Mouse (Mus musculus) ovary, postnatal 14 days (tissue): ENCODE measurements around the gene Rprd1b.

Experiments
- DNase-seq: peaks from one replicate; pipeline ENCODE4 v3.0.0; 2022; ENCODE audit warnings: low spot score

Rprd1b gene

DNA sequence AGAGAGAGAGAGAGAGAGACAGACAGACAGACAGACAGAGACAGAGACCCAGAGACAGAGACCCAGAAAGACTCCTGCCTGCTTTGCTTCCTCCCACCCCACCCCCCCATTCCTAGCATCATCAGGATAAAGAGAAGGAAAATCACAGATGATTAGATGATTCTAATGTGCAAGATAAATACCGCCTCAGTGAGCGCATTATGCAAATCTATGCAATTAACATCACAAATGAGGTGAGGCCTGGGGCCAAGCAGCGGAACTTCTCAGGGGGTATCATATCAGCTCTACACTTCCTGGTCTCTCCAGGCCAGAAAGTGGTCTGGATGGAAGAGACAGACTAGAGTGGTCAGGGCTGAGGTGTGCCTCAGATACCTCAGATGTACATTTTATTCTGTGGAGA lies 149.3 kb downstream of the Rprd1b start:
- no peak for DNase-seq

DNA sequence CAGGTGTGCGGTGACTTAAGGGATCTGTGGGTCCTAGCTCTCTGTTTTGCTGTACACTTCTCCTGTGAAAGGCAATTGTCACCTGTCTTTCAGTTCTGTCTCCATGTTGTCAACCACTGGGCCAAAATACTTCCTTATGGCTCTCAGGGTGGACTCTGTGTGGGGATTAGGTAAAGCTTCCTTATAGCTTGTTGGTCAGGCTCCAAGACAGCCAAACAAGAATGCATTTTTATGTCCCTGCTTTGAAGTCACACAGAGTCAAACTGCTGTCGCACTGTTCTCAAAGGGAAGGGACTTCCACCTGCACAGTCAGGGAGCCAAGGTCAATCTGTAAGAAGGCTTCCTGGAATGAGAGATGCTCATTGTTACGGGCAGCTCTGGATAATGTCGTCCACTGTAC lies 149.8 kb downstream of the Rprd1b start:
- no peak for DNase-seq

DNA sequence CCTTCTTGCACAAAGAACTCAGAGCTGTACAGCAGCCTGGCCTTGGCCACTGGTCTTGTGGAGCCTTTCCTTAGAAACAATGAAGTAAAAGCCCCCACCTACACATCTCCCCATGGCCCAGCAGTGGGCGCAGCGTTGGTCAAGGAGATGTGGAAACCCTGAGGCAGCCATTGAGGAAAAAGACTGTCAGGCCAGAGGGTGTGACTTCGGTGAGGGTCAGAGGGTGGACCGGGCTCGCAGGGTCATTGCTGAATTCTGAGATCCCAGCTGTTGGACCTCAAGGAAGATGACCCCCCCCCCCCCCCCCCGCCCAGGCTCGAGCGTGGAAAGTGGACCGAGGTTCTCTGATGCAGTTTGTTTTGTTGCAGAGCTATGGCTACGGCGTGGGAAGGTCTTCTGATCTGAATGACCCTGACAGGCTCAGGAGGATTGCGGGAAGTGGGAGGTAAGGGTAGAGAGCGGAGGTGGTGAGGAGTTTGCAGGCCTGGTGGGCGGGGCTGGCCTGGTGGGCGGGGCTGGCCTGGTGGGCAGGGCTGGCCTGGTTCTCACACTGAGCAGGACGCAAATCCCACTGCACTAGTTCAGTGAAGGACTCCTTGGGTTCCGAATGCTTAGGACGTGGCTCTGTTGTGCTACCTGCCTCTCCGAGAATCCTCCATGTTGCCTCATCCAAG lies 150.5 kb downstream of the Rprd1b start:
- DNase-seq = peak; percentile 74

DNA sequence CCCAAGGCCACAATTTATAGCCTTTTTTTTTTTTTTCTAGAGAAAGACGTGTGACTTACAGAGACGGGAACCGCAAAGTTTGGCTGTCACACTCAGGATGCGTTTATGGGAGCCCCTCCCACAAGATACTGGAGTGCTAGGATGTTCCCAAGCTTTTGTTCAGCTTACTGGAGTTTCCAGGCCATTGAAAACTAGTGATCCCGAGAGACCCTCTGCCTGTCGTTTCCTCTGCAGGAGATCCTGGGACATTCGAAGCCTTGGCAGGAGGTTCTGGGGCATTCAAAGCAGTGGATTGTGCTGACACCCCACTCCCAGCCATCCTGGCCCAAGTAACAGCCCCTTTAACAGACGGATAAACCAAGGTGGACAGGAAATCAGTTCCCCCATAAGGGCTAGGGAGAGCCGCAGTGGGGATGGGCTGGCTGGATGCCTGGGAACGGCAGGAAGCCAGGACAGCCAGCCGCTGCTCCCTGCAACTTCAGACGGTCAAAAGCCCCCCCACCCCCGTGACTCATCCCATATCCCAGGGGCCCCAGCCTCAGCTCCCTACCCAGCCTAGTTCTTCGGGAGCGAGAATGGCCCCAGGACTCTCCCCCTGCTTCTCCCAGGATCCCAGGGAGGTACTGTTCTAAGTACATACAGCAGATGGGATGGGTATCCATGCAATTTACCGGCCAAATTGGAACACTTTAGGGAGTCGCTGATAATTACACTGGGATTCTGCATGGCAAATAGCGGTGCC lies 151.2 kb downstream of the Rprd1b start:
- peak; percentile 34 for DNase-seq

DNA sequence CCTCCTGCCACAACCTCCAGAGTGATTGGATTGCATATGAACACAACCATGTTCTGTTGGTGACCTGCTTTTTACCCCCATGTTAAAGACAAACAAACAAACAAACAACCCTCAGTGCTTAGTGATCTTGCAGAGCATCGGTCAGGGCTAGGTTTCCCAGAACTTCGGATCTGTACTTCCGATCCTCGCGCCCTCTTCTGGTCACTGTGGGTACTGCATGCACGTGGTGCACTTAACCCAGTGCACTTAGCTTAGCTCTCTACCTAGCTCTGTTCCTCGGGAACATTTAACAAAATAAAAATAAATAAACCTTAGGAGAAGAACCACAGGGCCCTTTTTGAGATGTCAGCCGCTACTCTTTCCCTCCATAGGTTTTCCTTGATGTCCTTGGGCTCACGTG lies 152.5 kb downstream of the Rprd1b start:
- peak; percentile 66 for DNase-seq
